Mouse (Mus musculus) ES-Bruce4 (cell line): ENCODE measurements around the gene Fnbp1.

ENCODE experiments used
- CTCF ChIP-seq: IDR thresholded peaks from one replicate; pipeline ENCODE4 v1.8.1; 2011; ENCODE audit warnings: low read depth, low read length
- EP300 ChIP-seq: IDR thresholded peaks from 2 replicates; pipeline ENCODE4 v1.6.1; 2011; ENCODE audit warnings: low read depth, low read length; ENCODE audit not compliant: insufficient read depth
- POLR2A ChIP-seq: IDR thresholded peaks from one replicate; pipeline ENCODE4 v1.8.1; 2011; ENCODE audit warnings: low read length; ENCODE audit not compliant: insufficient read depth

DNA sequence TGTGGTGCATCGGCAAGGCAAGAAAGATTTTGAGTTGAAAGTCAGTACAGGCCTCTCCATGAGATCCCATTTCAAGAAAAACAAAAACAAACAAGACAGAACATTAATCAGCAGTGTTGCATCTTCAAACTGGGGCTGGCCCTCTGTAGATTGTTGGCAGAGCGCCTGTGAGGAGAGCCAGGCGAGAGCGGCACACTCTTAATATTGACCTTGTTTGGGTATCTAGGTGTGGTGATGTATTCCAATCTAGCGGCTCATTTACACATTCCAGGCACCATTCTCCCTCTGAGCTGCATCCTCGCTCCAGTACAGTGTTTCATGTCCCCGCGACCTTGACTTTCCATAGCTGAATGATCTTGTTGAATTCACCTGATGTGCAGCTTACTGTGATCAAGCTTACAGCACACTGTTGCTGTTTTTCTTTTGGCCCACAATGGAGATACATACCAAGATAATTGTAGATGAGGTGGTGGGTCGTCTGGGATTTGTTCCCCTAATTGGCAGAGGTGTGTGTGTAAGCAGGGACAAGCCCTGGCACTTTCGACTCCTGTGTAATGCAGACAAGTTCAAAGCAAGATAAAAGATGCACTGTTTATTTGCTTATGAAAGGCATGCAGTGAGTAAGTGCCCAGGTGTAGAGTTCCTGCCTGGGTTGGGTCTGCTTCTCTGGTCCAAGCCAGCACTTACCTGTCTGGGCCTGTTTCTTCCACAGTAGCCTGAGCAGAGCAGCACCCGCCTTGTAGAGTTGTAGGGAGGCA lies 21.7 kb upstream of the Fnbp1 start:
- no peak for TF ChIP-seq CTCF
- TF ChIP-seq POLR2A: no peak
- peak; percentile 99 for TF ChIP-seq EP300
